Mouse (Mus musculus) heart, embryonic 13.5 days (tissue): ENCODE results near the gene Fam120a. TPM values are rescaled to one million over a fixed set of nuclear protein-coding genes. Genes with fewer than 3 reads are reported as not detected.

Experiments
- ATAC-seq: fragments of 200-750 bp; cut with Nextera tagmentation; 2 replicates; pipeline ENCODE4 v1.8.0; 2017; ENCODE audit warnings: moderate TSS enrichment; ENCODE audit not compliant: insufficient number of reproducible peaks, low FRiP score, low TSS enrichment; ENCODE audit errors: extremely low read depth
- H3K27ac ChIP-seq: fragments of 300-500 bp; sonication (generic); replicated peaks from 2 replicates; pipeline ENCODE4 v1.5.1; 2015; ENCODE audit warnings: moderate library complexity, mild to moderate bottlenecking, inconsistent platforms
- H3K27me3 ChIP-seq: fragments of 300-500 bp; sonication (generic); replicated peaks from 2 replicates; pipeline ENCODE4 v1.6.1; 2015; ENCODE audit warnings: mild to moderate bottlenecking, inconsistent platforms
- H3K36me3 ChIP-seq: fragments of 300-500 bp; sonication (generic); 2 replicates; pipeline ENCODE4 v1.6.1; 2015; ENCODE audit warnings: mild to moderate bottlenecking, inconsistent platforms
- H3K4me1 ChIP-seq: fragments of 300-500 bp; sonication (generic); 2 replicates; pipeline ENCODE4 v1.6.1; 2015; ENCODE audit warnings: inconsistent platforms
- H3K4me2 ChIP-seq: fragments of 300-500 bp; sonication (generic); 2 replicates; pipeline ENCODE4 v1.6.1; 2015; ENCODE audit warnings: inconsistent platforms, mild to moderate bottlenecking, moderate library complexity
- H3K4me3 ChIP-seq: fragments of 300-500 bp; sonication (generic); 2 replicates; pipeline ENCODE4 v1.5.1; 2015; ENCODE audit warnings: moderate library complexity, mild to moderate bottlenecking, inconsistent platforms
- H3K9ac ChIP-seq: fragments of 300-500 bp; sonication (generic); 2 replicates; pipeline ENCODE4 v1.6.1; 2015; ENCODE audit warnings: inconsistent platforms, mild to moderate bottlenecking, moderate library complexity
- H3K9me3 ChIP-seq: fragments of 300-500 bp; sonication (generic); 2 replicates; pipeline ENCODE4 v1.6.1; 2016; ENCODE audit warnings: inconsistent platforms
- WGBS: fragments of 180-500 bp; shearing (Covaris S2); methylation state at CpG from one replicate; pipeline ENCODE4 v1.1.7; 2015; ENCODE audit warnings: mixed read lengths; 5-methylcytosine and 5-hydroxymethylcytosine counted together
- polyA plus RNA-seq: library from polyadenylated mRNA; unstranded; fragments of >200 nt; fragmentation: Nextera tagmentation; extraction: Ambion mirVana; gene quantifications from 2 replicates; pipeline ENCODE4 v1.2.1, GENCODE M21; 2015

Fam120a gene
- polyA plus RNA-seq, 1 experiment from 2014 or later = 17.2 TPM

GRCm38 (mm10) chr13:48864673-48865356 lies 103.0 kb downstream of the Fam120a start:
- H3K4me1 ChIP-seq = peaks cover 65% of the 10 kb centered on the region
- no peak overlapping the region for H3K4me3 ChIP-seq
- WGBS = 61% methylated on average over 12 of the region's 12 CpGs
- no peak for ATAC-seq
- no peak overlapping the region for H3K9ac ChIP-seq
- no peak overlapping the region for H3K4me2 ChIP-seq
- no peaks in the 10 kb centered on the region for H3K27me3 ChIP-seq
- no peaks in the 10 kb centered on the region for H3K36me3 ChIP-seq
- no peak overlapping the region for H3K27ac ChIP-seq
- H3K9me3 ChIP-seq = no peaks in the 10 kb centered on the region

GRCm38 (mm10) chr13:48863556-48863955 lies 104.3 kb downstream of the Fam120a start:
- H3K36me3 ChIP-seq = no peaks in the 10 kb centered on the region
- WGBS = 72% methylated on average over 9 of the region's 9 CpGs
- no peak overlapping the region for H3K4me2 ChIP-seq
- H3K27ac ChIP-seq = no peak overlapping the region
- peaks cover 67% of the 10 kb centered on the region for H3K4me1 ChIP-seq
- H3K9me3 ChIP-seq = no peaks in the 10 kb centered on the region
- H3K4me3 ChIP-seq = no peak overlapping the region
- H3K27me3 ChIP-seq = no peaks in the 10 kb centered on the region
- ATAC-seq = no peak
- no peak overlapping the region for H3K9ac ChIP-seq

GRCm38 (mm10) chr13:48861913-48862312 lies 105.9 kb downstream of the Fam120a start:
- H3K36me3 ChIP-seq = no peaks in the 10 kb centered on the region
- WGBS = 81% methylated on average over 1 of the region's 1 CpGs
- H3K4me3 ChIP-seq = no peak overlapping the region
- H3K27me3 ChIP-seq = no peaks in the 10 kb centered on the region
- ATAC-seq = no peak
- no peak overlapping the region for H3K9ac ChIP-seq
- no peak overlapping the region for H3K4me2 ChIP-seq
- no peaks in the 10 kb centered on the region for H3K9me3 ChIP-seq
- H3K4me1 ChIP-seq = peaks cover 67% of the 10 kb centered on the region
- H3K27ac ChIP-seq = no peak overlapping the region

- H3K9me3 ChIP-seq = no peaks in the 10 kb centered on the region
- no peak for ATAC-seq
- H3K36me3 ChIP-seq = no peaks in the 10 kb centered on the region
- no peak overlapping the region for H3K4me3 ChIP-seq
- 0 out of 2 replicates have a peak overlapping the region, but pooled peaks have one; percentile 22 for H3K27ac ChIP-seq
- H3K4me2 ChIP-seq = no peak overlapping the region
- H3K9ac ChIP-seq = peak overlapping the region; percentile 40; the same call in 1 of the 2 replicates
- H3K4me1 ChIP-seq = peaks cover 75% of the 10 kb centered on the region
- no peaks in the 10 kb centered on the region for H3K27me3 ChIP-seq
- WGBS = 55% methylated on average over 4 of the region's 4 CpGs
These were observed 109.0 kb downstream of the Fam120a start for GRCm38 (mm10) chr13:48858779-48859178.

- Histone ChIP-seq H3K4me2 (no peak overlapping the region), H3K9ac (peak overlapping the region; percentile 5; the same call in 1 of the 2 replicates), H3K9me3 (no peaks in the 10 kb centered on the region), H3K4me1 (peaks cover 75% of the 10 kb centered on the region), H3K36me3 (no peaks in the 10 kb centered on the region), H3K4me3 (no peak overlapping the region), H3K27ac (peak overlapping the region; percentile 43), H3K27me3 (no peaks in the 10 kb centered on the region)
- no peak for ATAC-seq
- 43% methylated on average over 6 of the region's 6 CpGs for WGBS
These were observed 109.8 kb downstream of the Fam120a start for GRCm38 (mm10) chr13:48858054-48858453.

GRCm38 (mm10) chr13:48857246-48857932 lies 110.4 kb downstream of the Fam120a start:
- 53% methylated on average over 7 of the region's 7 CpGs for WGBS
- peak overlapping the region; percentile 43 for H3K27ac ChIP-seq
- ATAC-seq = no peak
- H3K4me1 ChIP-seq = peaks cover 75% of the 10 kb centered on the region
- H3K9ac ChIP-seq = peak overlapping the region; percentile 5; the same call in 1 of the 2 replicates
- H3K27me3 ChIP-seq = no peaks in the 10 kb centered on the region
- no peak overlapping the region for H3K4me2 ChIP-seq
- H3K36me3 ChIP-seq = no peaks in the 10 kb centered on the region
- no peak overlapping the region for H3K4me3 ChIP-seq
- no peaks in the 10 kb centered on the region for H3K9me3 ChIP-seq

- Histone ChIP-seq H3K27ac (no peak overlapping the region), H3K9me3 (no peaks in the 10 kb centered on the region), H3K27me3 (no peaks in the 10 kb centered on the region), H3K4me2 (no peak overlapping the region), H3K4me3 (no peak overlapping the region), H3K9ac (no peak overlapping the region), H3K4me1 (peaks cover 90% of the 10 kb centered on the region), H3K36me3 (no peaks in the 10 kb centered on the region)
- 57% methylated on average over 3 of the region's 3 CpGs for WGBS
- no peak for ATAC-seq
These were observed 113.9 kb downstream of the Fam120a start for GRCm38 (mm10) chr13:48853947-48854346.

- H3K9me3 ChIP-seq = no peaks in the 10 kb centered on the region
- H3K4me1 ChIP-seq = peaks cover 90% of the 10 kb centered on the region
- no peaks in the 10 kb centered on the region for H3K36me3 ChIP-seq
- WGBS = 13% methylated on average over 2 of the region's 2 CpGs
- peak overlapping the region; percentile 17; the same call in 1 of the 2 replicates for H3K27ac ChIP-seq
- H3K4me2 ChIP-seq = no peak overlapping the region
- ATAC-seq = no peak
- H3K4me3 ChIP-seq = no peak overlapping the region
- no peak overlapping the region for H3K9ac ChIP-seq
- H3K27me3 ChIP-seq = no peaks in the 10 kb centered on the region
These were observed 114.3 kb downstream of the Fam120a start for GRCm38 (mm10) chr13:48853475-48853874.

- Histone ChIP-seq H3K9me3 (no peaks in the 10 kb centered on the region), H3K4me3 (no peak overlapping the region), H3K9ac (no peak overlapping the region), H3K4me2 (no peak overlapping the region), H3K27me3 (no peaks in the 10 kb centered on the region), H3K36me3 (no peaks in the 10 kb centered on the region), H3K4me1 (peaks cover 88% of the 10 kb centered on the region), H3K27ac (peak overlapping the region; percentile 50; the same call in 1 of the 2 replicates)
- 29% methylated on average over 3 of the region's 3 CpGs for WGBS
- no peak for ATAC-seq
These were observed 115.0 kb downstream of the Fam120a start for GRCm38 (mm10) chr13:48852859-48853258.

- Histone ChIP-seq H3K9me3 (no peaks in the 10 kb centered on the region), H3K27me3 (no peaks in the 10 kb centered on the region), H3K36me3 (no peaks in the 10 kb centered on the region), H3K9ac (peak overlapping the region; percentile 17; the same call in 1 of the 2 replicates), H3K4me3 (no peak overlapping the region), H3K27ac (no peak overlapping the region), H3K4me2 (no peak overlapping the region), H3K4me1 (peaks cover 77% of the 10 kb centered on the region)
- WGBS = 78% methylated on average over 5 of the region's 5 CpGs
- no peak for ATAC-seq
These were observed 116.1 kb downstream of the Fam120a start for GRCm38 (mm10) chr13:48851719-48852118.

GRCm38 (mm10) chr13:48850771-48851170 lies 117.0 kb downstream of the Fam120a start:
- no peak overlapping the region for H3K4me3 ChIP-seq
- H3K27me3 ChIP-seq = no peaks in the 10 kb centered on the region
- H3K4me2 ChIP-seq = no peak overlapping the region
- H3K4me1 ChIP-seq = peaks cover 69% of the 10 kb centered on the region
- ATAC-seq = no peak
- no peaks in the 10 kb centered on the region for H3K36me3 ChIP-seq
- no peak overlapping the region for H3K27ac ChIP-seq
- no peaks in the 10 kb centered on the region for H3K9me3 ChIP-seq
- H3K9ac ChIP-seq = no peak overlapping the region
- 83% methylated on average over 8 of the region's 8 CpGs for WGBS
